Mouse (Mus musculus): ENCODE measurements around the gene Commd7. TPM values are rescaled to one million over a fixed set of nuclear protein-coding genes. Genes with fewer than 3 reads are reported as not detected.
"Not testable (repeated sequence)": the region's sequence is repeated elsewhere in the genome, so short reads cannot be mapped to it uniquely, and the experiment has no call there.

The Commd7 gene
- total RNA-seq (2021) = 10 to 100 TPM; 13.9 to 14.6 TPM

DNA sequence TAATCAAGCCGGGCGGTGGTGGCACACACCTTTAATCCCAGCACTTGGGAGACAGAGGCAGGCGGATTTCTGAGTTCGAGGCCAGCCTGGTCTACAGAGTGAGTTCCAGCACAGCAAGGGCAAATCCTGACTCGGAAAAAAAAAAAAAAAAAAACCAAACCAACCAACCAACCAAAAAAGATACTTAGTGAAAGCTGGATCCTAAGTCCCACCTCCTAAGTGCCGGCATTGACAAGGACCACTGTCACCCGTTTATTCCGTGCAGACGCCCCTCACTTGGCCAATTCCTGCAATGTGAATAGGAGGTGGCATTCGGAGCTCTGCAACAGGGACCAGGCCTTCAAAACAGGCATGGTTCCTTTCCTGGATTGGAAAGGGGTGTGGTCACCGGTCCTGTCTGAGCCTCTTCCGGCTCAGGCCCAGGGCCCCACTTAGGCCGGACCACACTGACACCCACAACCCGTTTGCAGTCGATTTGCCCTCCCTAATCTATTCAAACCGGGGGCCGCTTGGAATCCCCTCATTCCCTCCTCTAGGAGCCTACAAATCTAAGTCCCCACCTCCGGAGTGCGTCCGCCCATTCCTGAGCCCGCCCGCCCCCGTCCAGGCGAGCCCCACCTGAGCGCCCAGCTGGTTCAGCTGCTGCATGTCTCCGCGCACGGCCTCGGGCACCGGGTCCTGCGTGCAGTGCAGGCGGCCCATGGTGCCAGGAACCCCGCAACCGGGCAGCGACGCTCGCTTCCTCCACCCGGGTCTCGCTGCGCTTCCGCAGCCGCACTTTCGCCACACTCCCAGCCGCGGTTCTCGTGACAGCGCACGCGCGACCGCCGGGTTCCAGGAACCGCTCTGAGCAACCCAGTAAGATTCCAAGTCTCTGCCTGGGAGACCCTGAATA, at the start of gene Commd7:
Commd7 (minus strand) TSS at position 806 of the 895 bp plus-strand sequence.
- intact Hi-C loops (cut with DNase I) = no loop called here
- peak; percentile 71 for DNase-seq (ENCODE audit: low spot score)

- intact Hi-C loops (cut with DNase I) = no loop called here
- DNase-seq (ENCODE audit: low spot score) = no peak
These were observed 47.4 kb upstream of the Commd7 start for GRCm38 (mm10) chr2:153679959-153680358.

DNA sequence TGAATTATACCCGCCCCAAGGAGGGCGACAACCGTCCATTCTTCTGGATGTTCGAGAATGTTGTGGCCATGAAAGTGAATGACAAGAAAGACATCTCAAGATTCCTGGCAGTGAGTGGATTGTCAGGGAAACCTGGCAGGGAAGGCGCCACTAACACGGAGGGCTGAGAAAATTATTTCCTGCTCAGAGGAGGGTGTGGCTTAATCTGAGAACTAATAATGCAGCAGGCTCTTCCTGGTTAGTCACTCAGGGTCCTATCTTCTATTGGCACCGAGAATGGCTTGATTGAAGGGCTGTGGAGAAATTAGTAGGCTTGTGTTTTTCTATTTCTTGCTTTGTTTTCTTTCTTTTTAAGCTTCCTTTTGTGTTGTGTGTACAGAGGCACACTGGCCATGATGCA, 45.0 kb upstream of the Commd7 start:
- no peak for DNase-seq (ENCODE audit: low spot score)
- intact Hi-C loops (cut with DNase I) = no loop called here

DNA sequence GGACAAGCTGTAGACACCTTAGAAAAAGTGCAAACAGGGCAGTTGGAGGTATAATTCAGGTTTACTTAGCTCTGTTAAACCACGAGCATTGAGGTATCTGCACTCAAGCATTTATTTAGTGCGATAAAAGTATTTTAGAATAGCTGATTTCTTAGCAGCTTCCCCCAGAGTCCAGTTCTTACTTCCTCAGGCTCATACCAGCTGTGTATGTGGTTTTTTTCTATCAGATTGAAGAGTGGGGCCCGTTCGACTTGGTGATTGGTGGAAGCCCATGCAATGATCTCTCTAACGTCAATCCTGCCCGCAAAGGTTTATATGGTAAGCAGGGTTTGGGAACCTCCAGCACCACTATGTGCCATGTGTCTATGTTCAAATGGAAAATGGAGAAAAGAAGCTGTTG, 44.4 kb upstream of the Commd7 start:
- intact Hi-C loops (cut with DNase I) = no loop called here

DNA sequence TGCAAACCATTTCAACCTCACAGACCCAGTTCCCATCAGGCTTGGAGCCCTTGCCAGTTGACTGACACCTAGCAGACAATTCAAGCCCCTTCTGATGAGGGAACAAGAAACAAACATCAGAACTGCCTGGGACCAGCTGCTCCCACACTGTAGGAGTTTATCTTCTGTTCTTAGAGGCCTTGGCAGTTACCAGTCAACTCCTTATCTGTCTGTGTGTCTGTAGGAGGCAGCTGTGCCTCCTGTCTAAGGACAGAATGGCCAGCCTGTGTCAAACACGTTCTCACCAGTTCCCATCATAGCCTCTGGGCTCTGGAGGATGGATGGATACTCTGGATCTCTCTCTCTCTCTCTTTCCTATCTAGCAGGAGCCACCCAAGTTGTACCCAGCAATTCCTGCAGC, 42.8 kb upstream of the Commd7 start:
- DNase-seq (ENCODE audit: low spot score); intact Hi-C loops (cut with DNase I): not testable (repeated sequence)

More for the DNA sequence above, 44.4 kb upstream of the Commd7 start:
- no peak for DNase-seq (ENCODE audit: low spot score)

DNA sequence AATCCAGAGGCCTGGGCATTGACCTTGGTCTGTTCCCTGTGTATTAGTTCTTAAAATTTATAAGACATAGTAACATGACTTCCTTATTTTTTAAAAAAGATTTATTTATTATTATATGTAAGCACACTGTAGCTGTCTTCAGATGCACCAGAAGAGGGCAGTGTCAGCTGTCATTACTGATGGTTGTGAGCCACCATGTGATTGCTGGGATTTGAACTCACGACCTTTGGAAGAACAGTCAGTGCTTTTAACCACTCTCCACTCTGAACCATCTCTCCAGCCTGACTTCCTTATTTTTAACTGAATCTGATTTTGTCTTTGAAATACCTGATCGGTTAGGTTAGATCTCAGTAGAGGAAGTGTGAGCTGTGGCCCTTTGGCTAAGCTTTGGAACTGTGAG, 40.0 kb upstream of the Commd7 start:
- no peak for DNase-seq (ENCODE audit: low spot score)
- intact Hi-C loops (cut with DNase I) = no loop called here

- DNase-seq (ENCODE audit: low spot score) = no peak
These were observed 37.5 kb upstream of the Commd7 start for GRCm38 (mm10) chr2:153670111-153670510.

DNA sequence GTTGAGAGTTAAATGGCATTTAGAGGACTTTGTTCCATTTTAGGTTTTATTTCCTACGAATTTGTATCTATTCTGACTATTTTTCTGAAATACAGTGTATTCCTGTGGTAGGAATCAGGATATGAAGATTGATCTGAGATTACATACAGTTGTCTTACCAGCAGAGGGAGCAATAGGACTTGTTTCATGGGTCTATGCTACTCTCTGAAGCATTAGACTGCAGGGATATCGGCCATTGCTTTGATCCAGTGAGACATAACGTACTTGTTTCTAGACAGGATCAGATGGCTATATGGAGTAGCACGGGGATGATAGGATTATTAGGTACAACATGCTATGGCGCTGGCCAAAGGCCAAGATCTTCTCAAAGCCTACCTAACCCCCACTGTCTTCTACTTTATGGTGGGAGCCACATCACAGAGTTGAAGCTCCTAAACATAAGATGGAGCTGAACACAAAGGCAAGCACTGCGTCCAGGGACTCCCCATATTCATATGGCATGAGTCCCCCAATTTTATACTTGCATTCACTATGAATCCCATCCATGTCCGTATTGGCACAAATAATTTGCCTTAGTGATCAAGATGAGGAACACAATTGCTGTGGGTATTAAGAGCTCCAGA, 36.3 kb upstream of the Commd7 start:
- no peak for DNase-seq (ENCODE audit: low spot score)
- intact Hi-C loops (cut with DNase I) = loop anchor here (2.0 to 5.0 kb wide), 2 partner anchors 182 to 258 kb away; no protein-coding TSS in a partner anchor

More at GRCm38 (mm10) chr2:153670111-153670510, 37.5 kb upstream of the Commd7 start:
- intact Hi-C loops (cut with DNase I) = no loop called here

DNA sequence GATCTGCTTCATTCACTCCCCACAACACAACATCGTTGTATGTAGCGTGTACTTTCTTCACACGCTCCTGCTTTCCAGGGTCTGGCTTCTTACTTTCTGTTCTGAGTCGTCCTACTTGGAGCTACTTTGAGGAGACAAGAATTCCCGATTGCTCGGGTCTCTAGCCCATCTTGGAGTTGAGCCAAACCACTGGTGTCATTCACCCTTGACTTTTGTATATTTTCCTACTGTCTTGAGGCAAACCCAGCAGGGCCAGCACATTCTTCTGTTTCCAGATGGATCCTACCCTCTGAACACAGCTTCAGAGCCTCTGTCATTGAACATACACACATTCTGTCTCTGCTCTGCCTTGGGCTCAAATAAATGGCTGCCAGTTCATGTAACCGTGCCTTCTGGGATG, 32.8 kb upstream of the Commd7 start:
- no peak for DNase-seq (ENCODE audit: low spot score)
- intact Hi-C loops (cut with DNase I) = loop anchor here (5.0 kb wide), 1 partner anchor 262 kb away; no protein-coding TSS in a partner anchor

GRCm38 (mm10) chr2:153660616-153661015, 28.0 kb upstream of the Commd7 start:
- intact Hi-C loops (cut with DNase I) = no loop called here
- DNase-seq (ENCODE audit: low spot score) = no peak

DNA sequence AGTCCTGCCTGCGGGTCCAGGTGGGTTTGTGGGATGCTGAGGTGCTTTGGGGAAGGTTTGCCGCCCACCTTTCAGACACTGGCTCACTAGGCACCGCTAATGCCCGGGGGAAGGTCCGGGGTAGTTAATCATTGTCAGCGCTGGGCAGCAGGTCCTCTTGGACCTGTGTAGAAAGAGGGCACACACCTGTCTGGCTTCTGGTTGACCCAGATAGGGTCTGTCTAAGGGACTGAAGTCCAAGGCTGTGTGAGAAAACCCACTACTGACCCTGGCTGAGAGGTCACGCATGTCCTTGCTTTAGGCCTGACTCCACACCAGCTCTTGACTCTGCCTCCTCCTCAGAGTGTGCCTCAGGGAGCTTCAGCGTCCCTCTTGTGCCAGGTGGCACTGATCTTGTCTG, 25.1 kb upstream of the Commd7 start:
- DNase-seq (ENCODE audit: low spot score); intact Hi-C loops (cut with DNase I): not testable (repeated sequence)

DNA sequence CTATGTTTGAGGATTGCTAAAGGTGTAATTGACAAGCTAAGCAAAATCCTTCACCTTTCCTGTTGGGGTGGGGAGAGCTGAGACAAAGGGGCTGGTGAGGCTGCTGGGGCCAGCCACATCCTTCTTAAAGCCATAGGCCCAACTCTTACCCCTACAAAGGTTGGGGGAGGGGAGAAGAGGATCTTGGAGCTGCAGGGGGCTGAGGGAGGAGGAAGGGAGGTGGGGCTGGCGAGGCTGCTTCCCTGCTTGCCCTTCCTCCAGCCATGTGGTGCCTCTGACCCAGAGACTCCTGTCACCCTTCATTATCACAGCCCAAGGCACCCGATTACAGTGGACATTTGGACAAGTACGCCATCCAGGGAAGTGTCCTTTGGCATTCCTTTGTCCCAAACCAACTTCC, 19.1 kb upstream of the Commd7 start:
- intact Hi-C loops (cut with DNase I) = no loop called here
- DNase-seq (ENCODE audit: low spot score) = no peak

GRCm38 (mm10) chr2:153650014-153650687, 17.6 kb upstream of the Commd7 start:
- intact Hi-C loops (cut with DNase I) = no loop called here
- DNase-seq (ENCODE audit: low spot score) = no peak

- intact Hi-C loops (cut with DNase I) = loop anchor here (1.0 kb wide), 1 partner anchor 16 kb away; no protein-coding TSS in a partner anchor
These were observed 16.9 kb upstream of the Commd7 start, which contains the start of gene Dnmt3b for GRCm38 (mm10) chr2:153649298-153650013. Gene Dnmt3b (plus strand): TSS chr2:153649450.

DNA sequence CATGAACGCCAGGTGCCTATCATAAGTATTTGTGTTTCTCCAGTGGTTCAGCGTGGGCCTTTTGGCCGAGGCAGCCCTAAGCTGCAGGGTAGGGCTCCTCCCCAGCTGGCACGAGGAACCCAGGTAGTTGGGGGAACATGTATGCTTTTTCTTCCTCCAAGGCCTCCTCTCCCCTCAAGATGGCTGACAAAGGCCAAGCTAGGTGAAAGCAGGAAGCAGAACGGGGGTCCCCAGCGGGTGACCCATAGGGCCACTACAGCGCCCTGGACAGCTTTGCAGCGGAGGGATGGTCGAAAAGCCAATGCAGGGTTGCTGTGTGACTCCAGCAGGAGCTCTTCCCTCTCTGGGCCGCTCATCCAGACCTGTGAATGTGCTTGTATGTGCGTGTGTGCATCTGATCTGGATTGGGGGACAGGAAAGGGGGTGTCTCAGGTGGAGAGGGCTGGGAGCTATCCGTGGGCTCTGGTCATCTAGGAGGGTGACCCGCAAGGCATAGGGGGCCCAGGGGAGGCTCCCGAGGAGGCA, 16.3 kb upstream of the Commd7 start:
- intact Hi-C loops (cut with DNase I) = loop anchor here (1.0 kb wide), 1 partner anchor 16 kb away; no protein-coding TSS in a partner anchor
- no peak for DNase-seq (ENCODE audit: low spot score)

More at GRCm38 (mm10) chr2:153649298-153650013, 16.9 kb upstream of the Commd7 start, which contains the start of gene Dnmt3b:
- DNase-seq (ENCODE audit: low spot score) = peak; percentile 33

DNA sequence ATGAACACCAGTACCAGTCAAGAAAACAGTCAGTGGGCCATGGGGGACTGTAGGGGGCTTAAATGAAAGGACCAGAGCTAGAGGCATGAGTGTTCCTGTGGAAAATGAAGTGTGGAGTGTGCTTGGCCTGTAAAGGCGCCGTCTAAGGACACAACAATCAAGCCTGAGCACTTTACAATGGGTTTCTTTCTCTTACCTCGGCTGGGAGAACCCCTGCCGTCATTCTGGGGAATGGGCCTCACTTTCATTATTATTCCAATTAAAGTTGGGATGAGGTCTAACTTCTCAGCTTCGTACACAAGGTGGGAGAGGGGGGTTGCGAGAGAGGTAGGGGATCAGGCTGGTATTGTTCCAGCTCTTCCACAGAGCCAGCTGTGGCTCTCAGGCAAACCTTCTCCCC, 10.4 kb upstream of the Commd7 start:
- DNase-seq (ENCODE audit: low spot score) = no peak
- intact Hi-C loops (cut with DNase I) = no loop called here

DNA sequence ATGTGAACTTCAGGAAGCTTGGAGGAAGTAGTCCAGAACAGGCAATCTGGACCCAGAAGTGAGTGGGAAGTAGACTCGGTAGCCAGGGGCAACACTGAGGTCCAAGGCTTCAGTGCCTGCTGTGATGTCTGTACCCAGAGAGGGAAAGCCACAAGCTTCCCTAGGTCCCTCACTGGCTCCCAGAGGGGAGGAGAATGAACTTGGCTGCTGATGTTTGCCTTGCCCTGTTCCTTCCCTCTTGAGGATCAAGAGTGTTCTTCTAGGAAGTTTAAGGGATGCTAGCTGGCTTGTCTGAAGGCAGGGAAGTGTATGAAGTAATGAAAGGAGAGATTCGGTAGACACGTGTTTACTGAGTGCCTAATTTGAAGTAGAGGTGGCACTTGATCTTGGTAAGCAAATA, 9.9 kb upstream of the Commd7 start:
- no peak for DNase-seq (ENCODE audit: low spot score)
- intact Hi-C loops (cut with DNase I) = no loop called here

- DNase-seq (ENCODE audit: low spot score) = no peak
- intact Hi-C loops (cut with DNase I) = no loop called here
These were observed 6.5 kb upstream of the Commd7 start for GRCm38 (mm10) chr2:153638977-153639680.

DNA sequence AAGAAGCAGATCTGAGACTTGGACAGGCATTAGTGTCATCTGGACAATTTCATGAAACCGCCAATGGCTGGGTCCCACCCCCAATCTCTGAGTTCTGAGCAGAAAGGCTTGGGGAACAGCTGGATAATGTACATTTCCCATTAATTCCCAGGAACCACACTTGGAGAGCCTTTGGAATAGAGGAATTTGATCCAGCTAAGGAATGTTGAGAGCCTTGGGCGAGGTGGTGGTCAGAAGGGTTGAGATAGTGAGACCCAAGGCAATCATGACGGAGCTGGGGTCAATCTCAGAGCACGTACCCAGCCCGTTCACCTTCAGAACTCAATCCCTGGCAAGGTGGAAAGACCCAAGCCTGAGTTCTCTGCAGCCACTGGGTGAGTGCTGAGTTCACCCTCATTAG, 678 bp upstream of the Commd7 start:
- intact Hi-C loops (cut with DNase I) = loop anchor here (1.0 kb wide), 1 partner anchor 16 kb away; the partner anchor contains the start of gene Dnmt3b
- no peak for DNase-seq (ENCODE audit: low spot score)
